19 mouse cellular contexts compared by ENCODE assay signal in the genomic region with DNA sequence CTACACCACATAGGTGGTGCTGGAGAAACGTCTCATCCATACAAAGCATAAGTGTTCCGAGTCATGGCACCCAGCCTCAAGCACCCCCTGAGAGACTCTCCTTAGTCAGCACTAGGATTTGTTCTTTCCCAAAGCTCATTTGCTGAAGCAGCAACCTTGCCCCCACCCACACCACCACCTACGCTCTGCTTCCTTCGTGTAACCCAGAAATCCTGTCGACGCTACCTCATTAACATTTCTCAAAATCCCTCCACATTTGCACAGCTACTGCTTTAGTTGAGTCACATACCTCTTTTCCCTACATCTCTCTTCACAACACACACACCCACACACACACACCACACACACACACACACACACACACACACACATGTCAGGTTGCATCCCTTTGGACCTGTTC. TPM values are rescaled to one million over a fixed set of nuclear protein-coding genes. Genes with fewer than 3 reads are reported as not detected.
DNase-seq lines count a peak whose midpoint lies in the region.
"Had no signal": no experiment of that assay in that cellular context is flagged by ENCODE, and none has a peak within 500 bp of the region (broad histone marks: within the 10 kb centered on the region; RNA-seq: fewer than 3 reads in every experiment).

No protein-coding gene starts in this region.

- peak; percentile 24 for DNase-seq in left cerebral cortex, adult 11 months (ENCODE audit: low spot score)
- DNase-seq in left cerebral cortex, postnatal 4 days: no peak
- peak; percentile 38 to 72 for DNase-seq in frontal cortex, adult 2 months (ENCODE audit: extremely low spot score in 1 of 2, low spot score in 1 of 2)
- peak; percentile 30 to 70 for DNase-seq in left cerebral cortex, adult 8-10 months (ENCODE audit: low spot score in 2 of 2)
- DNase-seq in right cerebral cortex, postnatal 14 days: peak; percentile 4
- no peak for DNase-seq in gastrocnemius, postnatal 25 days
- DNase-seq in kidney, postnatal 4 days: no peak
- DNase-seq in lung, postnatal 36 days: no peak
- DNase-seq: cerebellum, adult 11-12 months; cerebellum, postnatal 14 days; forebrain, postnatal 0 days; gastrocnemius, postnatal 10 days; heart, adult 18-20 months; liver; thymus, adult 2 months; thymus, postnatal 4 days had no signal

- intact Hi-C loops in left cerebral cortex, postnatal 4 days (cut with DNase I): no loop called here

RNA-seq across cellular contexts. Expression of a gene that starts 50.1 kb away (rescaled TPM):
- 1 to 10 TPM; 7.5 to 9.3 TPM for total RNA-seq in left cerebral cortex, postnatal 4 days (2021)
- polyA plus RNA-seq in frontal cortex, adult 2 months (2012; rRNA removed): 12.4 and 13.8 TPM in 2 replicates
- 10 to 100 TPM; 10.2 to 15.9 (median 13.6) TPM for total RNA-seq in left cerebral cortex, adult 8-10 months (2022)
- under 1 TPM; 0.05 TPM for total RNA-seq in gastrocnemius, postnatal 25 days (2021)
- total RNA-seq: ES-E14 had no signal
- polyA plus RNA-seq: macrophage, myocyte had no signal

Comparison
In these comparisons a context has a peak if more than half of its experiments do, and no peak if none do; other contexts are left out.
1. DNase-seq: peak in left cerebral cortex, adult 11 months (single experiment), frontal cortex, adult 2 months (2 of 2), left cerebral cortex, adult 8-10 months (2 of 2) and right cerebral cortex, postnatal 14 days (single experiment); none in left cerebral cortex, postnatal 4 days (single experiment), gastrocnemius, postnatal 25 days (single experiment), kidney, postnatal 4 days (0 of 2) and lung, postnatal 36 days (single experiment).
2. RNA of a gene that starts 50.1 kb away (total RNA-seq): 10.2 to 15.9 TPM in left cerebral cortex, adult 8-10 months and 7.5 to 9.3 TPM in left cerebral cortex, postnatal 4 days; 0.05 TPM in gastrocnemius, postnatal 25 days; every median in the first group is over 4 times any median in the second.